Mouse (Mus musculus) stomach, embryonic 14.5 days (tissue): ENCODE data around the gene Pi4k2b. TPM values are rescaled to one million over a fixed set of nuclear protein-coding genes. Genes with fewer than 3 reads are reported as not detected.

Experiments used
- ATAC-seq: fragments of 200-750 bp; cut with Nextera tagmentation; 2 replicates; pipeline ENCODE4 v1.8.0; 2017; ENCODE audit warnings: low read depth, moderate TSS enrichment; ENCODE audit not compliant: insufficient number of reproducible peaks, insufficient read depth, low FRiP score
- H3K27ac ChIP-seq: fragments of 300-500 bp; sonication (generic); 2 replicates; pipeline ENCODE4 v1.5.1; 2014; ENCODE audit warnings: mild to moderate bottlenecking, low read length, moderate library complexity, mixed read lengths
- H3K27me3 ChIP-seq: fragments of 300-500 bp; sonication (generic); 2 replicates; pipeline ENCODE4 v1.6.1; 2014; ENCODE audit warnings: low read length, control low read depth, mixed read lengths; ENCODE audit not compliant: control insufficient read depth, insufficient read depth
- H3K36me3 ChIP-seq: fragments of 300-500 bp; sonication (generic); 2 replicates; pipeline ENCODE4 v1.6.1; 2014; ENCODE audit warnings: mild to moderate bottlenecking, control low read depth, low read length, moderate library complexity, mixed read lengths; ENCODE audit not compliant: control insufficient read depth, insufficient read depth
- H3K4me1 ChIP-seq: fragments of 300-500 bp; sonication (generic); 2 replicates; pipeline ENCODE4 v1.6.1; 2014; ENCODE audit warnings: low read length, control low read depth, mixed read lengths; ENCODE audit not compliant: control insufficient read depth, insufficient read depth
- H3K4me2 ChIP-seq: fragments of 300-500 bp; sonication (generic); replicated peaks from 2 replicates; pipeline ENCODE4 v1.6.1; 2014; ENCODE audit warnings: low read depth, low read length, control low read depth
- H3K4me3 ChIP-seq: fragments of 300-500 bp; sonication (generic); 2 replicates; pipeline ENCODE4 v1.5.1; 2014; ENCODE audit warnings: low read depth, low read length, control low read depth
- H3K9ac ChIP-seq: fragments of 300-500 bp; sonication (generic); replicated peaks from 2 replicates; pipeline ENCODE4 v1.6.1; 2014; ENCODE audit warnings: low read depth, mild to moderate bottlenecking, control low read depth, low read length, moderate library complexity, mixed read lengths
- H3K9me3 ChIP-seq: fragments of 300-500 bp; sonication (generic); 2 replicates; pipeline ENCODE4 v1.6.1; 2016; ENCODE audit warnings: low read depth, low read length, control low read depth; ENCODE audit not compliant: control insufficient read depth
- WGBS: fragments of 180-500 bp; shearing (Covaris S2); extraction: QIAGEN DNeasy Blood & Tissue Kit; methylation state at CpG from one replicate; pipeline ENCODE4 v1.1.7; 2014; 5-methylcytosine and 5-hydroxymethylcytosine counted together
- polyA plus RNA-seq: library from polyadenylated mRNA; unstranded; fragments of >200 nt; fragmentation: Nextera tagmentation; extraction: Ambion mirVana; gene quantifications from 2 replicates; pipeline ENCODE4 v1.2.1, GENCODE M21; 2014

Pi4k2b gene
- polyA plus RNA-seq, 1 experiment from 2014 or later, result 23.8 TPM

- no peaks in the 10 kb centered on the region for H3K27me3 ChIP-seq
- no peak overlapping the region for H3K4me3 ChIP-seq
- ATAC-seq, result no peak
- 96% methylated on average over 6 of the region's 6 CpGs for WGBS
- no peak overlapping the region for H3K4me2 ChIP-seq
- no peaks in the 10 kb centered on the region for H3K9me3 ChIP-seq
- H3K36me3 ChIP-seq, result peaks cover 6% of the 10 kb centered on the region
- no peaks in the 10 kb centered on the region for H3K4me1 ChIP-seq
- H3K9ac ChIP-seq, result no peak overlapping the region
- no peak overlapping the region for H3K27ac ChIP-seq
Measured at GRCm38 (mm10) chr5:52810446-52810845, 69.1 kb downstream of the Pi4k2b start.

GRCm38 (mm10) chr5:52811056-52811455 lies 69.7 kb downstream of the Pi4k2b start:
- Histone ChIP-seq H3K27ac (no peak overlapping the region), H3K4me3 (no peak overlapping the region), H3K9ac (no peak overlapping the region), H3K27me3 (no peaks in the 10 kb centered on the region), H3K4me1 (no peaks in the 10 kb centered on the region), H3K4me2 (no peak overlapping the region), H3K9me3 (no peaks in the 10 kb centered on the region), H3K36me3 (peaks cover 6% of the 10 kb centered on the region)
- WGBS, result 88% methylated on average over 14 of the region's 14 CpGs
- ATAC-seq, result no peak

DNA sequence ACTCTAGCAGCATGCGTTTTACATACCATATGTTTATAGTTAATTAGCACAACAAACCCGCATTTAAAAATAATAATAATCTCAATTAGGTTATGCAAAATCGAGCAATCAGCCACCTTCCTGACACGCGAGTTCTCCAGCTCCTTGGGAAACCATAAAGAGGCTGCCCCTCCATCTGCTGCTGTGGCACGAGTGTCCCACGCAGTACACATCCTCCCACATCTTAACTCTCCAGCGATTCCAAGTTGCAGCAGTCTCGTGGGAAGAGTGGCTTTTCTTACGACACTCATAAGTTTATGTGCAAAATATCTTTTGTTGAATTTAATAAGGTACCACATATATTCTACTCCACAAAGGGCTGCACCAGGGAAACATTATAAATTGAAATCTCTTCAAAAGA lies 71.1 kb downstream of the Pi4k2b start:
- no peak overlapping the region for H3K4me3 ChIP-seq
- no peaks in the 10 kb centered on the region for H3K27me3 ChIP-seq
- no peaks in the 10 kb centered on the region for H3K4me1 ChIP-seq
- no peaks in the 10 kb centered on the region for H3K9me3 ChIP-seq
- H3K9ac ChIP-seq, result no peak overlapping the region
- no peak for ATAC-seq
- WGBS, result 89% methylated on average over 10 of the region's 10 CpGs
- H3K4me2 ChIP-seq, result no peak overlapping the region
- H3K36me3 ChIP-seq, result peaks cover 9% of the 10 kb centered on the region
- H3K27ac ChIP-seq, result no peak overlapping the region

DNA sequence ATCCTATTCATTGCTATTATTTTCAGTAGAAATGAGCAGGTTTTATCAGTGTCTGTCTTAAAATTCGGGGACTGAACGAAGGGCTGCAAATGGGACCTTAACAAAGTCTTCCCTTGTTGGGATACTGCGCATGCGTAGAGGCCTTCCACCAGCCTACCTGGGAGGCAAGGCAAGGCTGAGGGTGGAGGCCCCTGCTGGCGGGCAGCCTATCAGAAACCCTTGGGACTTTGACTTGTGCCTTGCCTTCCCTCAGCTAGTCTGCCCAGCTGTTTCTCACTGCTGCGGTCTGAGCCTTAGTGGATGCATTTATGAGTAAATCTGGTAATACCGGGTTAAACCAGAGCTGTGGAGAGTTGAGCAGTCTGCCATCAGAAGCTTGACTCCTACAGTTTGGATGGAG lies 71.9 kb downstream of the Pi4k2b start:
- no peak for ATAC-seq
- Histone ChIP-seq H3K9me3 (no peaks in the 10 kb centered on the region), H3K4me3 (no peak overlapping the region), H3K27ac (no peak overlapping the region), H3K27me3 (no peaks in the 10 kb centered on the region), H3K36me3 (peaks cover 9% of the 10 kb centered on the region), H3K9ac (no peak overlapping the region), H3K4me1 (no peaks in the 10 kb centered on the region), H3K4me2 (no peak overlapping the region)
- WGBS, result 93% methylated on average over 7 of the region's 7 CpGs

- Histone ChIP-seq H3K9ac (no peak overlapping the region), H3K4me2 (no peak overlapping the region), H3K36me3 (peaks cover 21% of the 10 kb centered on the region), H3K27ac (no peak overlapping the region), H3K9me3 (no peaks in the 10 kb centered on the region), H3K4me1 (no peaks in the 10 kb centered on the region), H3K27me3 (no peaks in the 10 kb centered on the region), H3K4me3 (no peak overlapping the region)
- 88% methylated on average over 7 of the region's 7 CpGs for WGBS
- ATAC-seq, result no peak
Measured at GRCm38 (mm10) chr5:52818676-52819075, 77.3 kb downstream of the Pi4k2b start.

Other genes starting within 250 kb of the Pi4k2b start
- 17.2 and 17.5 TPM in 2 replicates for gene Lgi2, start 175.1 kb upstream of the Pi4k2b start, polyA plus RNA-seq
- gene Sepsecs, start 71.9 kb upstream of the Pi4k2b start, polyA plus RNA-seq, result 9.2 and 10.0 TPM in 2 replicates
- gene Zcchc4, start 33.8 kb downstream of the Pi4k2b start, polyA plus RNA-seq, result 15.8 and 15.9 TPM in 2 replicates
- 98.7 and 110 TPM in 2 replicates for gene Anapc4, start 92.4 kb downstream of the Pi4k2b start, polyA plus RNA-seq